Mouse (Mus musculus): ENCODE results near the gene Cyp24a1.

GRCm38 (mm10) chr2:170459805-170460204, 37.1 kb downstream of the Cyp24a1 start:
- TF ChIP-seq CTCF (IDR thresholded peaks at IDR 0.05; ENCODE audit: insufficient read depth, low read depth, low read length) (no peak), POLR2A (IDR thresholded peaks at IDR 0.05; ENCODE audit: insufficient read depth, low read depth, low read length) (no peak)

Data from olfactory bulb, adult 2 months (tissue).